Mouse (Mus musculus): ENCODE measurements around the gene Tenm4. TPM values are rescaled to one million over a fixed set of nuclear protein-coding genes. Genes with fewer than 3 reads are reported as not detected.

Tenm4 gene
- total and polyA plus RNA-seq, 3 experiments: 0.03 to 0.26 (median 0.04) TPM

- no peaks in the 10 kb centered on the region for H3K79me2 ChIP-seq (replicated peaks; ENCODE audit: control insufficient read depth, extremely low read depth, insufficient read depth, poor library complexity, severe bottlenecking)
- in situ Hi-C loops (cut with MboI; ENCODE audit: low pct_ligation_motif_present, low pct_unique_long_range_greater_than_20kb, low sequenced_read_pairs) (no loop called here), dilution Hi-C loops (cut with MboI; ENCODE audit: extremely low pct_ligation_motif_present, extremely low pct_unique_long_range_greater_than_20kb, low sequenced_read_pairs) (no loop called here)
- H3K27ac ChIP-seq (ENCODE audit: insufficient read depth, low read depth): no peak overlapping the region
- H3K9me3 ChIP-seq (replicated peaks; ENCODE audit: low read length): no peaks in the 10 kb centered on the region
- H3K4me3 ChIP-seq (replicated peaks in 1 of 3; ENCODE audit: low read depth in 2 of 3, low read length in 2 of 3, poor library complexity in 1 of 3): no peak overlapping the region
- H3K9ac ChIP-seq (ENCODE audit: insufficient read depth, low read depth): no peak overlapping the region
- DNase-seq (ENCODE audit: extremely low read depth): no peak
- TF ChIP-seq RCOR1 (conservative IDR thresholded peaks at IDR 0.05; ENCODE audit: low read depth, low read length) (no peak), BHLHE40 (IDR thresholded peaks at IDR 0.05; ENCODE audit: low read depth, low read length) (no peak), UBTF (IDR thresholded peaks at IDR 0.05; ENCODE audit: low read depth, low read length) (no peak), SIN3A (IDR thresholded peaks at IDR 0.05; ENCODE audit: low read length) (no peak), SMC3 (IDR thresholded peaks at IDR 0.05; ENCODE audit: low read depth, low read length) (no peak), JUN (IDR thresholded peaks at IDR 0.05; ENCODE audit: insufficient read depth, low read depth, low read length) (no peak), NRF1 (IDR thresholded peaks at IDR 0.05; ENCODE audit: low read depth, low read length) (no peak), KAT2A (IDR thresholded peaks at IDR 0.05; ENCODE audit: insufficient replicate concordance, low read length) (no peak), HCFC1 (IDR thresholded peaks at IDR 0.05; ENCODE audit: low read depth, low read length) (no peak)
- H3K4me2 ChIP-seq (ENCODE audit: insufficient read depth, low read depth, poor library complexity, severe bottlenecking): no peak overlapping the region
- peaks cover 0 to 9% of the 10 kb centered on the region in 2 experiments; a peak in 2 of 4 replicates for H3K4me1 ChIP-seq (ENCODE audit: control insufficient read depth in 1 of 2, insufficient read depth in 2 of 2)
- no peaks in the 10 kb centered on the region for H3K36me3 ChIP-seq (replicated peaks in 1 of 2; ENCODE audit: control insufficient read depth in 1 of 2, insufficient read depth in 1 of 2, low read length in 1 of 2)
- H3K27me3 ChIP-seq (replicated peaks): no peaks in the 10 kb centered on the region
Measured at GRCm38 (mm10) chr7:96663336-96663735, 492.3 kb downstream of the Tenm4 start.

GRCm38 (mm10) chr7:96666366-96666896 lies 495.4 kb downstream of the Tenm4 start:
- H3K9ac ChIP-seq (ENCODE audit: insufficient read depth, low read depth): no peak overlapping the region
- H3K79me2 ChIP-seq (replicated peaks; ENCODE audit: control insufficient read depth, extremely low read depth, insufficient read depth, poor library complexity, severe bottlenecking): no peaks in the 10 kb centered on the region
- no peaks in the 10 kb centered on the region for H3K4me1 ChIP-seq (ENCODE audit: control insufficient read depth in 1 of 2, insufficient read depth in 2 of 2)
- no peak overlapping the region for H3K27ac ChIP-seq (ENCODE audit: insufficient read depth, low read depth)
- H3K9me3 ChIP-seq (replicated peaks; ENCODE audit: low read length): no peaks in the 10 kb centered on the region
- in situ Hi-C loops (cut with MboI; ENCODE audit: low pct_ligation_motif_present, low pct_unique_long_range_greater_than_20kb, low sequenced_read_pairs) (no loop called here), dilution Hi-C loops (cut with MboI; ENCODE audit: extremely low pct_ligation_motif_present, extremely low pct_unique_long_range_greater_than_20kb, low sequenced_read_pairs) (no loop called here)
- H3K36me3 ChIP-seq (replicated peaks in 1 of 2; ENCODE audit: control insufficient read depth in 1 of 2, insufficient read depth in 1 of 2, low read length in 1 of 2): no peaks in the 10 kb centered on the region
- TF ChIP-seq ETS1 (conservative IDR thresholded peaks at IDR 0.05; ENCODE audit: low read depth, low read length): no peak
- TF ChIP-seq CHD1 (IDR thresholded peaks at IDR 0.05; ENCODE audit: low read depth, low read length): no peak
- no peak for TF ChIP-seq RAD21 (IDR thresholded peaks at IDR 0.05; ENCODE audit: low read depth, low read length)
- TF ChIP-seq KAT2A (IDR thresholded peaks at IDR 0.05; ENCODE audit: insufficient replicate concordance, low read length): no peak
- TF ChIP-seq JUND (conservative IDR thresholded peaks at IDR 0.05; ENCODE audit: low read depth, low read length): no peak
- TF ChIP-seq USF2 (conservative IDR thresholded peaks at IDR 0.05; ENCODE audit: low read depth, low read length): no peak
- no peak for TF ChIP-seq ZNF384 (IDR thresholded peaks at IDR 0.05; ENCODE audit: low read depth, low read length)
- no peak for TF ChIP-seq TCF12 (IDR thresholded peaks at IDR 0.05; ENCODE audit: low read depth, low read length)
- no peak for TF ChIP-seq MAFK (IDR thresholded peaks at IDR 0.05; ENCODE audit: insufficient replicate concordance, low read length)
- no peak for TF ChIP-seq RCOR1 (conservative IDR thresholded peaks at IDR 0.05; ENCODE audit: low read depth, low read length)
- no peak for TF ChIP-seq MXI1 (IDR thresholded peaks at IDR 0.05; ENCODE audit: low read depth, low read length)
- TF ChIP-seq IRF4 (IDR thresholded peaks at IDR 0.05; ENCODE audit: low read depth, low read length): no peak
- no peak for TF ChIP-seq UBTF (IDR thresholded peaks at IDR 0.05; ENCODE audit: low read depth, low read length)
- TF ChIP-seq NRF1 (IDR thresholded peaks at IDR 0.05; ENCODE audit: low read depth, low read length): no peak
- TF ChIP-seq JUN (IDR thresholded peaks at IDR 0.05; ENCODE audit: insufficient read depth, low read depth, low read length): no peak
- no peak for DNase-seq (ENCODE audit: extremely low read depth)
- no peak overlapping the region for H3K4me3 ChIP-seq (replicated peaks in 1 of 3; ENCODE audit: low read depth in 2 of 3, low read length in 2 of 3, poor library complexity in 1 of 3)
- H3K27me3 ChIP-seq (replicated peaks): no peaks in the 10 kb centered on the region
- H3K4me2 ChIP-seq (ENCODE audit: insufficient read depth, low read depth, poor library complexity, severe bottlenecking): no peak overlapping the region

All from CH12.LX (cell line).